Mouse (Mus musculus): ENCODE results near the gene Treml1.

The Treml1 gene

DNA sequence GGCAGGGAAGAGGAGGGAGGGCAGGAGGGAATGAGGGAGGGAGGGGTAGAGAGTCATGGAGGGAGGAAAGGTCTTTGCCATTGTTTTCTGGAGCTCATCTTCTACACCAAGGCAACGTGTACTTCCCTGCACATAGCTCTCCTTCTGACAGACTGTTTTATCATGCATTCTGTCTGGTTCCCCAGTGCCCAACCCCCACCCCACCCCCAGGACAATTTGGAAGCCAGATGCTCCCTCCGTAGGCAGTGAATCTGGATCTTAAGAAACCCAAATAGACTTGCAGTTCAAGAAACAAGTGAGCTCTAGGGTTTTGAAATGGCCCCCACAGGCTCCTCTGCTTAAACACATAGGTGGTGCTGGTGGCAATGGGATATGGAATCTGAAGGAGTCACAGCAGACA lies 1.8 kb upstream of the Treml1 start:
- no peak for DNase-seq (ENCODE audit: low read depth in 2 of 2, low spot score in 2 of 2)

DNA sequence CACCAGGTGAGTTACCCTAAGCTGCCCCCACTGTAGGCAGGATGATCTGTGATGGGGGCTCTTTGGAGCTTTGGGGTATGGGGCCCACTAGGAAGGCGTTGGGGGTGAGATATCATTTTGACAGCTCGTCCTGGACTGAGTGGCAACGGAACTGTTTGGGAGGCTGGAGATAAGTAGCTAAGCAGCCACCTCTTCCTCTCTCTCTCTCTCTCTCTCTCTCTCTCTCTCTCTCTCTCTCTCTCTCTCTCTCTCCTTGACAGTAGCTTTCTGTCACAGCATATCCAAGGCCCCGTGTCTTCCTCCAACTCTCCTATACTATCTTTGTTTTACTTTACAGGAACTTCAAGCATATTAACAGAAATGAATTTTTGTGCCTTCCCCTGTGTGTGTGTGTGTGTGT lies 746 bp downstream of the Treml1 start:
- DNase-seq (ENCODE audit: low read depth in 2 of 2, low spot score in 2 of 2): no peak

DNA sequence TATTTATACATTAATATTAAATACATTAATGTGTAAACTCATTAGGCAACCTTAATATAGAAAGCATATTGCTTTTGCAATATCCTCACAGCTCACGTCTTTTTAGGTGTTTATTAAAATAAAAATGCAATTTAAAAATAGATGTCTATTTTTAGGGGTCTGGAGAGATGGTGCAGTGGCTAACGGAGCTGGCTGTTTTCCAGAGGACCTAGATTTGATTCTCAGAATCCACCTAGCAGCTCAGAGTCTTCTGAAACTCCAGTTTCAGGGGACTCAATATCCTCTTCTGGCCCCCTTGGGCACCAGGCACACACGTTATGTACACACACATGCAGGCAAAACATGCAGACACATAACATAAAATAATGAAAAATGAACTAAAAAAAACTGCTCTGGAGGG lies 2.6 kb downstream of the Treml1 start:
- no peak for DNase-seq (ENCODE audit: low read depth in 2 of 2, low spot score in 2 of 2)

DNA sequence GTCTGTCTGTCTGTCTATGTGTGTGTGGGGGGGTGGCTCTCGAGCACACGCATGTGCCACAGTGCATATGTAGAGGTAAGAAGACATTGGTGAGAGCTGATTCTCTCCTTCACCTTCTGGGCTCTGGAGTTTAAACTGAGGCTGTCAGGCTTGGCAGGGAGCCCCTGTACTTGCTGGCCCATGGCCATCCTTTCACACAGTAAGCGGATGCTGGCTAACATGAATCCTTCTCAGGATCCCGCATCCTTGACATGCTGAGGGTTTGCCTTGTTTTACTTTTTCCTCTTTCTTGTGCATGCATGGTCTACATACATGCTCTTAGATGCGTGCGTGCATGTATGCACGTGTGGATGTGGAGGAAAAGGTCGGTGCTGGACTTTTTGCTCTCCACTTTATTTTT lies 3.2 kb downstream of the Treml1 start:
- DNase-seq (ENCODE audit: low read depth in 2 of 2, low spot score in 2 of 2): no peak

DNA sequence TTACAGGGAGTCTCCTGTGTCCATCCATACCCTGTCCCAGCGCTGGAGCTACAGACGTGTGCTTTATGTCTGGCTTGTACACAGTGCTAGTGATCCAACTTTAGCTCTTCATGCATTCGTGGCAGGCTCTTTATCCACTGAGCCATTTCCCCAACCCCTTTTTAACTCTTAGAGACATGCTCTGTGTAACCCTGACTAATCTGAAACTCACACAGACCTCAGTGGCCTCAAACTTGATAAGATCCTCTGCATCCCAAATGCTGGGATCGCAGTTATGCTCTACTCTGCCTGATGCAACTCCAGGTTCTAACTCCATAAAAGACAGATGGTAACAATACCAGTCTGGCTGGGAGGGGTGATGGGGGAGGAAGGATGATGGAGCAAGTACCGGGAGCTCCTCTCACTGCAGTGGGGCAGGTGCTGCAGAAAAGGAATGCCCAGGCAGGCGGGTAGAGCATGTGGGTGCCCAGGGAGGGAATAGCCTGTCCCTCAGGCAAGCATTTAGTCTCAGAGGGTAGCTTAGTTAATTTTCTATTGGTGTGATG lies 3.8 kb downstream of the Treml1 start:
- no peak for DNase-seq (ENCODE audit: low read depth in 2 of 2, low spot score in 2 of 2)

DNA sequence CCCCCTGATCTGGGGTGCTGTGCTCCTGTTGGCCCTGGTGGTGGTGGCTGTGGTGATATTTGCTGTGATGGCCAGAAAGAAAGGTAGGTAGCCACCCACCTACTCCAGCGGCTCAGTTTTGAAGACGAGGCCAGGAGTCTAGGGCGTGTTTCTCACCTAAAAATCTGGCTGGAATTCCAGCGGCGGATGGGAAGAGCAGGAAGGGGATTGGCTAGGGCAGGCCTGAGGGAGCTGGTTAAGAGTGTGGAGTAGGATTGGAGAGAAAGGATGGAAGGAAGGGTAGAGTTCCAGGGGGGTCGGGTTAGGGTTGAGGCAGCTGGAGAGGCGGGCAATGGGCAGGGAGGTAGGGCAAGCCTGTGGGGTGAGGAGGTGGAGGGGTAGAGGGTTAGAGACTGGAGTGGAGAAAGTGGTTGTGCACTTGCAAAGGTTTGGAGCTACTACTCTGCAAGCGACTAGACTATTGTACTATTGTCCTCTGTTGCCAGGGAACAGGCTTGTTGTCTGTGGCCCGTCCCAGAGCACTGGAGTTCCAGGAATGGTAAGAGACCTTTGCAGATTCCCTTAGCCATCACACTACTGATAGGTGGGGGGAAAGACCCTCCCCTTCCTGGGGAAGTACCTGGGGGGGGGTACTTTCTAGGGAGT lies 5.9 kb downstream of the Treml1 start:
- DNase-seq (ENCODE audit: low read depth in 2 of 2, low spot score in 2 of 2): no peak

DNA sequence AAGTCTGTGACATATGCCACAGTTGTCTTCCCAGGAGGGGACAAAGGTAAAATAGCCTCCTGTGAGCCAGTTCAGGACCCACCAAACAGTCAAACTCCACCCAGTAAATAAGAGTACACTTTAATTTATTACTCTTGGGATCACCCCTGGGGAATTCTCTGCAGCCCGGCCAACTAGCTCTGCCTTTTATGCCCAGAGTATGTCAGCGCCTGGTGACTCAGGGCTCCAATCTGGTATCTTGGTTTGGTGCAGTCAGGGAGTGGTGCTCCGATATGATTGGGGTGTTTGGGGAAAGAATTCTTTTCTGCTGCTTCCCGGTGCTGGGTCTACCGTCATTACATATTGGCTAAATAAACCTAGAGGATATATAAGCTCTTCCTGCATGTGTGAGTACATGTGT lies 7.1 kb downstream of the Treml1 start:
- no peak for DNase-seq (ENCODE audit: low read depth in 2 of 2, low spot score in 2 of 2)

DNA sequence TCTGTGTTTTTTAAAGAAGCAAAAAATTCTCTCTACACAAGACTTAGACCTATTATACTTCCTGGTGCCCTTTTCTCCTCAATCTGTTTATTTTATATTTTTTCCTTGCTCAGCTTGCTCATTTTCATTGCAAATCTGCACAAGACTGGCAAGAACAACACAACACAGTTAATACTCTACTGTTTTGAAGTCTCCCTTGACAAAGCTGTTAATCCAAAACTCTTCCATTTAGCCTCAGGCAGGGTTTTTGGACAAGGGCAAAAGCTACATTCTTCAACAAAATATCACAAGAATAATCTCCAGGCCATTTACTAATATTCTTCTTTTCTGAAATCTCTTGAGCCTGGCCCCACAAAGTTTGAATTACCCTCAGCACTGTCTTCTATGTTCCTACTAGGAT lies 11.9 kb downstream of the Treml1 start:
- DNase-seq (ENCODE audit: low read depth in 2 of 2, low spot score in 2 of 2): no peak

DNA sequence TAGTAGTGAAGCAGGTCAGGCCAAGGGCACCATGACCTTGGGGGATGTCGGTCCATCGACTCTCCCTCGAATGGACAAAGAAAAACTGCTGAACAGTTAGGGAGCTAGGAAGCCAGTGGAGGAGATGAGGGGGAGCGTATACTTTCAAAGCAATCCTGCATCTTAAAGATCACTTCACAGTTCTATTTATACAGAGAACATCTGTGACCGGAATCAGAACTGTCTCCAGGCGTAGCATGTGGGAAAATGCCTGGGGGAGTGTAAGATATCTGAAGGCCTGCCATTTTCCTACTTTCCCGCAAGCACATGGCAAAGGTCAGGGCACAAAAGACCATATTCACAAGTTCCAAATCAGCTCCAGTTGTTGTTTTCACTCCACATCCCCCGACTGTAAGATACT lies 13.3 kb downstream of the Treml1 start:
- DNase-seq (ENCODE audit: low read depth in 2 of 2, low spot score in 2 of 2): no peak

DNA sequence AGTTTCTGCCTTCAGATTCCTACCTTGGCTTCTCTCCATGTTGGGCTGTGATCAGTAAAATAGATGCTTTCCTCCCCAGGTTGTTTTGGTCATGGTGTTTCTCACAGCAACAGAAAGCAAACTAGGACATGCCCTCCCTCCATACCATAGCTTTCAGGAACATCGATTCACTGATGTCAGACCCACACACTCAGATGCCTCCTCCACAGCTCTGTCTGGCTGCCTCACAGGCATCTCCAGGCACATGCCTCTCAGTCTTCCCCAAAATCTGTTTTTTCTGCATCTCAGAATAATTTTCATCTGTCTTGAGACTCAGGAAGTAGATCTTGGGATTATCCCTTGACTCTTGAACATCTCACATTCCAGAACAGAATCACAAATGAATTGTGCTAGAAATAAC lies 16.4 kb downstream of the Treml1 start:
- DNase-seq (ENCODE audit: low read depth in 2 of 2, low spot score in 2 of 2): no peak

DNA sequence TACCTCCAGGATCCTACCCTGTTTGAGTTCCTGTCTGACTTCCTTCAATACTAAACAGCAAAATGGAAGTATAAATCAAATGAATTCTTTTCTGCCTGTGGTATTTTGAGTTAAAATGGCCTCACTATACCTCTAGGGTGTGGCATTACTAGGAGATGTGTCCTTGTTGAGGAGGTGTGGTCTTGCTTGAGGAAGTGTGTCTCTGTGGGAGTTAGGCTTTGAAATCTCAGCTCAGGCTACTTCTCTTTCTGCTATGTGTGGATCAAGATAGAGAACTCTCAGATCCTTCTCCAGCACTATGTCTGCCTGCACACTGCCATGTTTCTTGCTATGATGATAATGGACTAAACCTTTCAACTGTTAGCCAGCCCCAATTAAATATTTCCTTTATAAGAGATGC lies 19.3 kb downstream of the Treml1 start:
- no peak for DNase-seq (ENCODE audit: low read depth in 2 of 2, low spot score in 2 of 2)

DNA sequence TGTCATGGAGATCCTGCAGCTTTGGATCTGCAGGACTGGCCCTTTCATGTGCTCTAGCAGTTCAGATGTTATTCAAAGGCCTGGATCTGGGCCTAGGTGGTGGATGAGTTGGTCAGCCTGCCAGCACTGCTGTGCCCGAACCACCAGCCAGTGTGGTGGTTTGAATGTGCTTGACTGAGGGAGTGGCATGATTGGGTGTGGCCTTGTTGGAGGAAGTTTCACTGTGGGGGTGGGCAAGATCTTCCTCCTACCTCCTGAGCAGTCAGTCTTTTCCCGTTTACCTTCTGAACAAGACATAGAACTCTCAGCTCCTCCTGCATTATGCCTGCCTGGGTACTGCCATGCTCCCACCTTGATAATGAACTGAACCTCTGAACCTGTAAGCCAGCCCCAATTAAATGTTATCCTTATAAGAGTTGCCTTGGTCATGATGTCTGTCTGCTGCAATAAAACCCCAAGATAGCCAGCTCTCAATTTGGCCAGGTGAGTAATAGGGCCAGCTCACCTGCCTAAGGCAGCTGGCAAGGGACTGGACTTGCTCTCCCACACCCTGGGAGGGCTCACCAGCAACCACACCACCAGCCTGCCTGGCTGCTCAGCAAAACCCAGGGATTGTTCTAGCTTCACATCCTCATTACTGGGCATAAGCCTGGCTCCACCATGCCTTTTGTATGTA lies 26.2 kb downstream of the Treml1 start:
- no peak for DNase-seq (ENCODE audit: low read depth in 2 of 2, low spot score in 2 of 2)

DNA sequence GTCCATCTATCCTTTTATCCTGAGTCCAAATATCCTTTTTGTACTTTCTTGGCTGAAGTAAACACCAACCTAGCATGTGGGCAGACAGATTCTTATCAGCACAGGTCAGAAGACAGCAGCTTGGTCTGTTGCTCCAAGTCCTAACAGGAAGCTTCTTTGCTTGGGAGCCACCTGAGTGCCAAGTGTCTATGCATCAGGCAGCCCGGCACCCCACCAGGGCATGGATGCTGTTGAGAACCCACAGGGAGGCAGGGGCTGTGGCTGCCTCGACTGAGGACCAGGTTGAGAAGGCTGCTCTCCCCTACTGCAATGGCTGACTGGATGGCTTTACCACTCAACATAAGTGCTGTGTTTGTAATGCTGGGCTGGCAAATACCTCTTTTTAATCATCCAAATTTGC lies 28.9 kb downstream of the Treml1 start:
- no peak for DNase-seq (ENCODE audit: low read depth in 2 of 2, low spot score in 2 of 2)

DNA sequence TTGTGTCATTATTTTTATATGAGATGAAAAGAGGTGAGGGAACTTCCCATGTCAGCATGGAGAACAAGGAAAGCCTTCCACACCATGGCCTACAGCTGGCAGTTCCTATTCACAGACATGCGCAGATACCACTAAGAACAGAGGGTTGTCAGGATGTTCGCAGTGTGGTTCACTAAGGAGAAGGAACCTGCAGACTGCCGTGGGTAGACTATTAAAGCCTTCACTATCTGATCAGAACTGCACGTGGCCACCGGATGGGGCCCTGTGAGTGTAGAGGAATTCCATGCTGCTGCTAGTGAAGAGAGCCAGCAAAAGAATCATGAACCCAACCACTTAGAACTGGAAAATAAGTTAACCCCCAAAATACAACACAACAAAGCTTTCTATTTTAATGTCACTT lies 29.7 kb downstream of the Treml1 start:
- no peak for DNase-seq (ENCODE audit: low read depth in 2 of 2, low spot score in 2 of 2)

DNA sequence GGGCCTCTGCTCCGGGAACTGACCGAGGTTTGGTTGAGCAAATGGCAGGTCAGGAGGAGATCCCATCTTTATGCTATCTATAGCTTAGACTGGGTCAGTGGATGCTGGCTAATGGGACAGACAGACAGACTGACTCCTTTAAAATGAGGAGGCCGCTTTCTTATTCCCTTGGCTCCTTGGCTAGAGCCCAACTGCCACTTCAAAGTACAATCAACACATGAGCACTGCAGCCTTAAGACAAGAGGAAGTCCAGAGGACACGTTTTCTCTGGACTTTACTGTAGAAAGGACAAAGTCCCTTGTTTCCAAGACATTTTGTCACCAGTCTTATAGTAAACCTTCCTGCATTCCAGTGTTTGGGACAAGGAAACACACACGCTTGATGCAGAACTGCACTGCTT lies 31.7 kb downstream of the Treml1 start:
- no peak for DNase-seq (ENCODE audit: low read depth in 2 of 2, low spot score in 2 of 2)

DNA sequence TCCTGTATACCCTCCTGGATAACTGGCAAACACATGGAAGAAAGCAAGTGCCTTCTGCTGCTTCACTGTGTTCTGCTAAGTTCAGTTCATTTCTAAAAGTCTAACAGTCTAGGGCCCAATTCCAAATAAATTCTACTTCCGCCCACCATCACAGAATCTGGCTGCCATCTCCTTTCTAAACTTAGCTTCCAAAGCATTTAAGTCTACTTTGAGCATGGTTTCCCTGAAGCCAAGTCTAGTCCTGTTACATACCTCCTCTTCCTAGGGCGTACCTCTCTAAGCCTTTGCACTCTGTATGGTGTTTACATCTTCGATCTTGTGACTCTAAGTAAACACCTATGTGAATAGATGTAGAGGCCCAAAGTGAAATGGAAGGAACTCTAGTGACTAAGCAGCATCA lies 32.9 kb downstream of the Treml1 start:
- DNase-seq (ENCODE audit: low read depth in 2 of 2, low spot score in 2 of 2): no peak

DNA sequence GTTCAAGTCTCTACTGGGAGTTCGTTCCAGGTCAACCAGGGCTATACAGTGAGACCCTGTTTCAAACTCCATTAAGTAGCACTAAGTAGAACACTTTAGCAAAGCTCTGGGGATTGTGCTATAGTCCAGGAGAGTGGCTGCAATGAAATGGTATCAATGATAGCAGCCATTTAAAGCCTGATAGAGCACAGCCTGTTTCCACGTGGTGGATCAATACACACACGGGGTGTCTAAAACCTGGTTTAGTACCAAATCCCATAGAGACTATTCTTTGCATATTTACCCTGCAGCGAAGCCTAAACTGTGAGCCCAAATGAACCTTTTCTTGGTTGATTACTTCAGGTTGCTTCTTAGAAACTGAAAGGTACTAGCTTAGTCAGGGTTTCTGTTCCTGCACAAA lies 42.0 kb downstream of the Treml1 start:
- DNase-seq (ENCODE audit: low read depth in 2 of 2, low spot score in 2 of 2): no peak

DNA sequence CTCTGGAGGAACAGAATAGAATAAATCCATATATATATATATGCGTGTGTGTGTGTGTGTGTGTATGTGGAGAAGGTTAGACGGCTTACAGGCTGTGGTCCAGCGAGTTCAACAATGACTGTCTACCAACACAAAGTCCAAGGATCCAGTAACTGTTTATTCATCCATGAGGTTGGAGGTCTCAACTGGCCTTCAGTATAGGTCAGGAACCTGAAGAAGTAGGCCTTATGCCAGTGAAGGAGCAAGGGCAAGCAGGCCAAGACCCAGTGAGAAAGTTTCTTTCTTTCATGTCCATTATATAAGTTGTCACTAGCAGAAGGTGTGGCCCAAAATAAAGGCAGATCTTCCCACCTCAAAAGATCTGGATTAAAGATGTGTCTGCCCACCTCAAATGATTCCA lies 43.0 kb downstream of the Treml1 start:
- DNase-seq (ENCODE audit: low read depth in 2 of 2, low spot score in 2 of 2): no peak

DNA sequence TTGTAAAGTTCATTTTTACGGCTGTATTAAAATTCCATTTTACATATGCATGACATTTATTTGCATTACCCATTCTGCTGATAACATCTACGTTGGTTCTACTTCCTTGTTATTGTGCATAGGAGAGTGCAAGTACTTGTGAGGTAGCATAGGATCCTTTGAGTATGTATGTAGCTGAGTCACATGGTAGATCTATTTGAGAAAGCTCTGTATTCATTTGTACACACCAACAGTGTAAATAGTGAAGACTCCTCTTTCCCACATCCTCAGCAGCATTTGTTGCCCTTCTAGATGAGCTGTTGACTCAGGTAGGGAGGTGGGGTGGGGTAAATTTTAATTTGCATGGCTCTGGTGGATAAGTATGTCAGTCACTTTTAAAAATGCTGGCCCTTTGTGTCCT lies 44.1 kb downstream of the Treml1 start:
- DNase-seq (ENCODE audit: low read depth in 2 of 2, low spot score in 2 of 2): no peak

DNA sequence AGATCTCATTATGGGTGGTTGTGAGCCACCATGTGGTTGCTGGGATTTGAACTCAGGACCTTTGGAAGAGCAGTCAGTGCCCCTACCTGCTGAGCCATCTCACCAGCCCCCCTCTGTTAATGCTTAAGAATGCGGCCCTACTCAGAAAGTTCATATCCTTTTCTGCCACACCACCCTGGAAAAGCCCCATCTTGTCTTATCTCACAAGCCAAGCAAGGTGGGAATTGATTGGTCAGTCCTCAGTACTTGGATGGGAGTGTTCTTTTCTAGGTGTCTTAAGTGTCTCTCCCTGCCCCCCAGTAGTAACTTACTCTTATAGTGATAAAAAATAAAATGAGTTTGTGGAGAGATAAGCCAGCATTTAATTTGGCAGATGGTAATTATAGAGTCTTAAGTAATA lies 45.0 kb downstream of the Treml1 start:
- DNase-seq (ENCODE audit: low read depth in 2 of 2, low spot score in 2 of 2): no peak

DNA sequence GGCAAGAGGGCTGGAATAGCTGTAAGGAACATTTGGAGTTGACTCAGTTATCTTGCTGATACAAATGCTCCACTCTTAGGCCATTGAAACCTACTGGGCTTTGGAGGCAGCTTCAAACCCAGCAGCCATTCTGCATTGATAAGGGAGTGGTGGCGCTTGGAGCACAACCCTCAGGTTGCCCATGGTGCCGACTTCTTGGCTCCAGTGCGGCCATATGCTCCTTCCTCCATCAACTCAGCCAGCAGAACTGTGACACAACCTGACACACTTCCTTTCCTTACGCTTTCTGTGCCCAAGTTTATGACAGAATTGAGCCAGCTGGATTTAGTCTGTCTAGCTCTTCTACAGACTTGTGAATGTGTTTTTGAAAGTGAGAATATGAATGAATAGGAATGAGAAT lies 47.4 kb downstream of the Treml1 start:
- DNase-seq (ENCODE audit: low read depth in 2 of 2, low spot score in 2 of 2): no peak

DNA sequence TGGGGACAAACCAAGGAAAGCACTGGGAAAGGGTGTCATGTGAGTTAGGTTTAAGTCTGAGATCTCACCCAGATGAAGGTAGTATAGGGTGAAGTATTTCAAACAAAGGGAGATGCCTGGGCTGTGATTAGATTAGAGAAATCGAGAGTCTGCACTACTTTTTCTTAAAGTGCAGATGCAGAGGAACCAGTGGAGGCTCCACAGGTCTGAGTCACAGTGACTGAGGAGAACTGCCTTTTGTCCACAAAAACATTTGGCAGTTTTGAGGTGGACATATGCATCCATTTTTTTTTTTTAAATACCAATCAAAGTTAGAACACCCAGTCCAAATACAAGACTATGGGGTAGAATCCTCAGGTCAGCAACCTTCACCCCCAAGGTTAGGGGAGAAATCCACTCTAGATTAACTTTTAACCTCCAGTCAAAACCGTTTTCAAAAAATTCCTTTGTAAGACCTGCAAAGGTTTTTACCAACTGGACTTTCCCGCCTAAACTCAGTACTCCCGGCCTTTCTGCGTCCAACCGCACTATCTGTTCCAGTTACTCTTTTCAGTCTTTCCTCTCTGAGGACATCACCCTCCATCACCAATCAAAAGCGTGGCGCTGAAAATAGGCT lies 48.3 kb downstream of the Treml1 start:
- no peak for DNase-seq (ENCODE audit: low read depth in 2 of 2, low spot score in 2 of 2)

Data from CD8-positive naive resting alpha-beta T cell, adult 2 months (primary cell).